Mouse (Mus musculus) MN1 (cell line): ENCODE measurements around the gene Zdhhc8.
A peak's percentile ranks its signal among the peaks of the same experiment; 100 is the strongest.

ENCODE experiments used
- DNase-seq: peaks from one replicate; pipeline ENCODE4 v3.0.0-alpha.2; 2016; ENCODE audit warnings: low spot score

The Zdhhc8 gene

GRCm38 (mm10) chr16:18234671-18235388 lies at the start of gene Zdhhc8:
TSS of gene Zdhhc8 (minus strand) at chr16:18235136.
- DNase-seq = peak; percentile 79

DNA sequence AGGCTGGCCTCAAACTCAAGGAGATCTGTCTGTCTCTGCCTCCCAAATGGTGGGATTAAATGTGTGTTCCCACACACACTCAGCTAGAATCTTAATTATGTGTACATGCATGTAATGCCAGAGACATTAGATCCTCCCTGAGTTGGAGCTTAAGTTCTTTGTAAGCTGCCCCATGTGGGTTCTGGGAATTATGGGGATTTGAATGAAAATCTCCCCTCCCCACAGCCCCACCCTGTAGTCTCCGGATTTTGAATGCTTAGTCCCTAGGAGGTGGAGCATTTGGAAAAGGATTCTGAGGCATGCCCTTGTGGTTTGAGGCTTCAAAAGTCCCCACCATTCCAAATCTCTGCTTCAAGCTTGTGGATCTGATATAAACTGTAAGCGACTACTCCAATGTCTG lies 40.2 kb upstream of the Zdhhc8 start:
- DNase-seq = no peak

GRCm38 (mm10) chr16:18268182-18268581 lies 33.2 kb upstream of the Zdhhc8 start:
- DNase-seq = peak; percentile 45

DNA sequence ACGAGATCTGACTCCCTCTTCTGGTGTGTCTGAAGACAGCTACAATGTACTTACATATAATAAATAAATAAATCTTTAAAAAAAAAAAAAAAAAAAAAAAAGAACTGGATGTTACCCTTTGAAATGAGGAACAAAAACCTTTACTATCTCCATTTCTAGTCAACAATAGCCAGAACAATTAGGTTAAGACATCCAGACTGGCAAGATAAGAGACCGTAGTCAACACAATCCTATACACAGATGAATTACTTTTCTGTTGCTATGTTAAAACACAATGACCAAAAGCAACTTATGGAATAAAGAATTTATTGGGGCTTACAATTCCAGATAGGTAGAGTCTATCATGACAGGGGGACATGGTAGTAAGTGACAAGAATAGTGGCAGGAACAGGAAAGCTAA lies 30.1 kb upstream of the Zdhhc8 start:
- DNase-seq = no peak

DNA sequence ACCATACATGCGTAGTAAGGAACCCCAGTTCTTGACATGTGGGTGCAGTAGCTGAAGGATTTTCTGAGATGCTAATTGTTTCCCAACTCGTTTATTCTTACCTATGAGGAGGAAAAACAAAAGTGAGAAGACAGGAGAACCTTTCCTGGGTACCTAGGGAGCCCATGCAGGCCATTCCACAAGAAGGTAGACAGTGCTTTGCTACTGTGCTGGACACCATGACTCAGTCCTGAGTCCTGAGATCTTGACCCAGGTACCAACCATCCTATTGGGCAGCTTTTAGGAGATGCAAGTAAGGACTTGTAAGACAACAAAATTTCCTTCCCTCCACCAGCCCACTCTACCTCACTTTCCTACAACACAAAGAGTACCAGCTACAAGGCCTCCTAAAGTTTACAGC lies 23.3 kb upstream of the Zdhhc8 start, which contains the start of gene Gm49776:
Gene Gm49776 (minus strand): TSS at position 101 of the 400 bp plus-strand sequence.
- DNase-seq = no peak

DNA sequence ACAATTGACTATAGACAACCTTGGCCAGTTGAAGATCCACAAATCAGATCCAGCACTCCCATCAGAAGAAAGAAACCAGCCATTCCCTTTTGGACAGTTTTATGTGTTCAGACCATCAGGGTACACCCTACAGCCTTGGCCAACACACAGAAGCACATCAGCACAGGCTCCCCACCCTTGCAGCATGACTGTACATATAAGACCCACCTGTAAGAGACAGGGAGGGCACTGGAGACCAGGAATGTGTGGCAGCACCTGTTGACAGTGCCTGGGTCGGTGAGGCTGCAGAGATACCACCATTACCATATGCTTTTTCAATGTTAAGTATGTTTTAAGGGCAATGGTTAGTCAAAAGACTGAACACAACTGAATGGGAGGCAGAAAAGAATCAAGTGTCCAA lies 18.9 kb upstream of the Zdhhc8 start:
- DNase-seq = no peak

DNA sequence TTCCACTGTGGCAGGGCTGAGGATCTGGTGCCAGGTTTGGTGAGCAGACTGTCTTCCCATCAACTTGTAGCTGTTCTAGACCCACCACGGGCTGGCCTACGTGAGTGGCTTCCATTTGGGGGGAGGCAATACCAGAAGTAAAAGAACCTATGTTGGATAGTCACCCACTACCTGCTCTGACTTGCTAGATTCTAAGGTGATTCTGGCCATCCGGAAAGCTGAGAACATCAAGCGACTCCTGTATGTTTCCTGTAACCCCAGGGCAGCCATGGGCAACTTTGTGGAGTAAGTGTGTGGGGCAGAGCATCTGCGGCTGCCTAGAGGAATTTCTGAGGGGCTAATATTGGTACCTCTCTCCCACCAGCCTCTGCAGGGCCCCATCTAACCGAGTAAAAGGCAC lies 17.8 kb upstream of the Zdhhc8 start:
- DNase-seq = no peak

DNA sequence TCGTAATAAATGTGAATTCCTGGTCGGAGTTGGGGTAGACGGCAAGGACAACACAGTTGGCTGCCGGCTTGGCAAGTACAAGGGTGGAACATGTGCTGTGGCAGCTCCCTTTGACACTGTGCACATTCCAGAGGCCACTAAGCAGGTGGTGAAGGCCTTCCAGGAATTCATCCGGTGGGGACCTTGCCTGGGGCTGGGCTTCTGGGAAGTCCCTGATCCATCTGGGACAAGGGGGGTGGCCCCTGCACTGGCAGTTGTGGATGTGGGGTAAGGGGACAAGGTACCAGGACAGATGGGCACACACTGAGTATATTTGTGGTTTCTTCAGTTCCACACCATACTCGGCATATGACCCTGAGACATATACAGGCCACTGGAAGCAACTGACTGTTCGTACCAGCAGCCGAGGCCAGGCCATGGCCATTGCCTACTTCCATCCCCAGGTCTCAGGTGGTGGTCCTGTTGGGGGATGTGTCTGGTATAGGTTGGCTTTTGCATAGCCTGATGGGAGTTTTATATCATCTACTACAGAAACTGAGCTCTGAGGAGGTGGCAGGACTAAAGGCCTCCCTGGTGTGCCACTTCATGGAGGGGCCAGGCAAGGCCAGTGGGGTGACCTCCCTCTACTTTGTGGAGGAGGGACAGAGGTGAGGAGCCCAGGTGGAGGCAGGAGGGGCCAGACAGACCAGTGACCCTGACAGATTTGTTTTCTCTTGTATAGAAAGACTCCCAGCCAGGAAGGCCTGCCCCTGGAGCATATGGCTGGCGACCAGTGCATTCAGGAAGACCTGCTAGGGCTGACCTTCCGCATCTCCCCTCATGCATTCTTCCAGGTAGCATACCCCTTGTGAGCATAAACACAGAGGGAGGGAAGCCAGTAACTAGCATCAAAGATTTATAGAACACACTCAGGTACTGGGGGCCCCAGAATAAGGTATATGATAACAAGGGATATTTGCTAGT lies 16.2 kb upstream of the Zdhhc8 start:
- DNase-seq = no peak

DNA sequence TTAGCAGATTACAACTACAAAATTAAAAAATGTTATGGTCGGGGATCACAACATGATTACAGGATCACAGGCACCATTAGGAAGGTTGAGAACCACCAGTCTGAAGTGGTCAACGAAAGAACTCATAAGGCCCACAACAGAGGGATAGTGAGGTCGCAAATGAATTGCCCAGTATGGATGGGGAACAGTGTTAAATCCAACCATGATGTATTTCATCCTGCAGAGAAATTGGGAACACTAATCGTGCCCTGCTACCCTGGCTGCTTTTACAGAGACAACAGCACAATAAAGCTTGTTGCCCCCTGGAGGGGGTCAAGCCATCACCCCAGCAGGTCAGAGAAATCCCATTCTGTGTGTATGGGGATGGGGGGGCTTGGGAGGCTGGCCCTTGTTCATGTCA lies 15.3 kb upstream of the Zdhhc8 start:
- no peak for DNase-seq

GRCm38 (mm10) chr16:18249364-18249967 lies 14.5 kb upstream of the Zdhhc8 start:
- peak; percentile 49 for DNase-seq

DNA sequence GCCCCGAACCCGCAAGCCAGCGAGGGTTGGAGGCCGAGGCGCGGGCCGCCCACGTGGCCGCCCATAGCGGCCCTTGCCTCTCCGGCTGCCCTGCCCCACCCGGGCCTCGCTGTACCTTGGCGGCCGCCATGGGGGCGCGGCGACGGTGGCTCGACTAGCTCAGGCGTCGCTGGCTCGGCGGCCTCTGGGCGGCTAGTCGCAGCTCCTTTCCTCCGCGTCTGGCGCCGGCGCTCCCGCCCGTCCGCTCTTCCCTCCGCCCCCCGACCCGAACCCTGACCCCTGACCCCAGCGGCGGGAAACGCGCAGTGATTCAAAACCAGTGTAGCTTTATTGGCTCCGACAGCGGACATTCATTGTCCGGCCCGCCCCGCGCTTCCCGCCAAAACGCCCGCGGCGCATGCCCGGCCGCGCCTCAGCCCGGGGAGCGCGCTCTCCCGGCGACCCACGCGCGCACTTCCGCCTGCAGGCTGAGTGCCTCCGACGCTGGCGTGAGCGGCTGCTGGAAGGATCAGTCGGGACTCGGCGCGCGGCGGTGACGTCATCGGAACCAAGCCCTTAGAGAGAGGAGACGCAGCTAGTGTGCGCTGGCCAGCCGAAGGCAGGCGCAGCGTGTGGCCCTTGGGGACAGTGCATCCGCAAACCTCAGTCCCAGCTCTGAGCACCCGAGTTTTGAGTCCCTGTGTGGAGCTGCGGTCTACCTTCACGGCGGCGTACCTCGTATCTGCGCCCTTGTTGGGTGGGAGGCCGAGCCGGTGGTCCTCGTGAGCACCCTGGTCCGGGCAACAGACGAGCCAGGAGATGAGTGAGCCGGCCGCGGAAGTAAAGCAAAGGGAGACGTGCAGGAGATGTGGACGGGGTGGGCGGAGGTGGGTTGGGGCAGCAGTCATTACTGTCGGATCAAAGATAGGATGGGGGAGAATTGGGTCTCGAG lies 13.8 kb upstream of the Zdhhc8 start, which contains the start of the genes Trmt2a and Ranbp1:
Gene Trmt2a (plus strand): TSS at position 247 of the 931 bp plus-strand sequence.
Gene Ranbp1 (minus strand): TSS at position 300 of the 931 bp plus-strand sequence.
- peak; percentile 98 for DNase-seq

- peak; percentile 55 for DNase-seq
Observed at GRCm38 (mm10) chr16:18247521-18248399, 12.8 kb upstream of the Zdhhc8 start.

GRCm38 (mm10) chr16:18241581-18241980 lies 6.6 kb upstream of the Zdhhc8 start:
- no peak for DNase-seq

DNA sequence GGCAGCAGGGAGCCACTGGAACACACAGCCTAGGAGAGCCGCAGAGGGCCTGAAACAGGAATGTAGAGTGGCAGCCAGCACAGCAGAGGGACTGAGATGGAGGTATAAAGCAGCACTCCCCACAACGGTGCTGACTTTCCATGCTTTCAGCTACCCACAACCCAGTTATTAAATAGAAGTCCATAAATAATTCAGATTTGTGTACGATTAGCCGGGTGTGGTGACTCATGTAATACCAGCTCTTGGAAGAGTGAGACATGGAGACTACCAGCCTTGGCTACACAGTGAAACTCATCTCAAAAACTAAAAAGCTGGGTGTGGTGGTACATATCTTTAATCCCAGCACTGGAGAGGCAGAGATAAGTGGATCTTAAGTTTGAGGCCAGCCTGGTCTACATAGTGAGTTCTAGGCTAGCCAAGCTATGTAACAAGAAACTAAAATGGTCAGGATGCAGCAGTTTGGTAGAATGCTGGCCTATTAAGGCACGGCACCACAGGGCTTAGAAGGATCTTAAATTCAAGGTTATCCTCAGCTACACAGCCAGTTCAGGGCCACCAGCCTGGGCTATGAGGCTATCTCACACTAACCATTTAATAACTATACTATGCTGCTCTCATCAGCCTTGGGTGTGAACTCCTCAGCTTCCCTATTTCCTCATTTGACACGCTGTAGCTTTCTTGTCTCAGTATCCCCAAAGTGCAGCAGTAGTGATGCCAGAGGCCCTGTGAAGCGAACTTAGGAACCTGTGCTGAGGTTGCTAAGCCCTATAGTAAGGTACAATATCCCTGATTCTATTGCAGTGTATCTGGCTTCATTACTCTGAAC lies 2.0 kb upstream of the Zdhhc8 start:
- peak; percentile 31 for DNase-seq

GRCm38 (mm10) chr16:18235389-18236065 lies 591 bp upstream of the Zdhhc8 start:
- peak; percentile 67 for DNase-seq

GRCm38 (mm10) chr16:18233919-18234670 lies 841 bp downstream of the Zdhhc8 start:
- DNase-seq = no peak

DNA sequence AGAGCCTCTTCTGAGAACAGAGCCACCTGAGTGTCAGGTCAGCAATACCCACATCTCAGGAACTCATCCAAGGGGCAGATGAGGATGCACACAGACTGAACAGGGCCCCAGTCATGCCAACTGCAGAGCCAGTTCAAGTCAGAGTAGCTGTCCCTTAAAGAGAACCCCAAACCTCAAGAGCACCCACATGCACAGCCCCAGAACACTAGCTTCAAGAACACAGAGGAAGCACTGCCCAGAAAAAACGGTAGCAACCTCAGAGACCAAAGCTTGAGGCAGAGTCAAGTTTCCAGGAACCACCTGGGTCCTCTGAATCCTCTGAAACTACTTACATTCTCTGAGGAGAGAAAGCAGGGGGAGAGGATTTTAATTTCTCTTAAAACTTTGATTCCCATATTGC lies 1.5 kb downstream of the Zdhhc8 start:
- DNase-seq = no peak

- no peak for DNase-seq
Observed at GRCm38 (mm10) chr16:18231451-18231850, 3.5 kb downstream of the Zdhhc8 start.
